Mouse (Mus musculus) A20 (cell line): Measurements from ENCODE around the gene Acrbp.
A peak's percentile ranks its signal among the peaks of the same experiment; 100 is the strongest.
"Not testable (repeated sequence)": the region's sequence is repeated elsewhere in the genome, so short reads cannot be mapped to it uniquely, and the experiment has no call there.

Source experiments
- DNase-seq: peaks from one replicate; pipeline ENCODE4 v3.0.0-alpha.2; 2011; ENCODE audit warnings: low read depth, low spot score

The Acrbp gene

DNA sequence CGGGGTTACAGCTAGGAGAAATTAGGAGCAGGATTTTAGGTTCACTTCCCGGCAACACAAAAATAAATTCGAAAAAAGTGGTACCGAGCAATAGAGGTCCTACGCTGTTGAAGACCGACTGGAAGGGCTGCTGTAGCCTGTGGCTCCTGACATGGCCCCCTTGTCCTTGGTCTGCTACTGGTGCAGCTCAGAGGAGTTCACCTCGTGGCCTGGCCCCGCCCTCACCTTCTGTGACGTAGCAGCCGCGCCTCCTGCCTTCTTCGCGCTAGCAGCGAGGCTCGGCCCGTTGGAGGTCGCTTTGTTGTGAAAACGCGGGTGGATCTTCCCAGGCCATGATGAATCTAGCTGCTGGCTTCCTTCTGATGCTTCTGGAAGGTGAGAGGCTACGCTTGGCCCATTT is at the start of gene Acrbp:
TSS of gene Acrbp (plus strand) at position 12 of the 400 bp plus-strand sequence.
- no peak for DNase-seq

- DNase-seq: no peak
Measured at GRCm38 (mm10) chr6:125003706-125004105, 45.8 kb upstream of the Acrbp start.

DNA sequence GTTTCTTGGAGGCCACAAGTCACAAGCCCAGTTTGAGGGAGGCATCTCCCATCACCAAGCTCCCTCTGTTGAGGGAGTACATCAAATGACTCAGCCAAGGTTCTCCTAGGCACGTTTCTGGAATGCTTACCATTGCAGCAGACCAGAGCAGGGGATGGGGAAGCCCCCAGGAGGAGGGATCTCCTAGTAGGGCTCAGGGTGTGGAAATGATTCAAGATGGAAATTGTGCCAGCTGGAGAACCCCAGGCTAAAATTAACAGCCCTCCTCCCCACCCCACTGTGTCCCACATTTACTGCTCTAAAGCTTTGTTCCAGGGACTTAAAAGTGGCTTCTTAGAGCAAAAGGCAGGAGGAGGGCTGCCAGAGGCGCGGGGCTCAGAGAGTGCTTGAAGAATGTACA is 44.4 kb upstream of the Acrbp start:
- no peak for DNase-seq

GRCm38 (mm10) chr6:125008060-125008459 is 41.4 kb upstream of the Acrbp start:
- DNase-seq: no peak

- DNase-seq: peak; percentile 98
Measured at GRCm38 (mm10) chr6:125008586-125009128, 40.8 kb upstream of the Acrbp start.

- DNase-seq: no peak
Measured at GRCm38 (mm10) chr6:125009129-125009180, 40.5 kb upstream of the Acrbp start, which contains the start of gene Zfp384. Zfp384 (plus strand) TSS chr6:125009145.

DNA sequence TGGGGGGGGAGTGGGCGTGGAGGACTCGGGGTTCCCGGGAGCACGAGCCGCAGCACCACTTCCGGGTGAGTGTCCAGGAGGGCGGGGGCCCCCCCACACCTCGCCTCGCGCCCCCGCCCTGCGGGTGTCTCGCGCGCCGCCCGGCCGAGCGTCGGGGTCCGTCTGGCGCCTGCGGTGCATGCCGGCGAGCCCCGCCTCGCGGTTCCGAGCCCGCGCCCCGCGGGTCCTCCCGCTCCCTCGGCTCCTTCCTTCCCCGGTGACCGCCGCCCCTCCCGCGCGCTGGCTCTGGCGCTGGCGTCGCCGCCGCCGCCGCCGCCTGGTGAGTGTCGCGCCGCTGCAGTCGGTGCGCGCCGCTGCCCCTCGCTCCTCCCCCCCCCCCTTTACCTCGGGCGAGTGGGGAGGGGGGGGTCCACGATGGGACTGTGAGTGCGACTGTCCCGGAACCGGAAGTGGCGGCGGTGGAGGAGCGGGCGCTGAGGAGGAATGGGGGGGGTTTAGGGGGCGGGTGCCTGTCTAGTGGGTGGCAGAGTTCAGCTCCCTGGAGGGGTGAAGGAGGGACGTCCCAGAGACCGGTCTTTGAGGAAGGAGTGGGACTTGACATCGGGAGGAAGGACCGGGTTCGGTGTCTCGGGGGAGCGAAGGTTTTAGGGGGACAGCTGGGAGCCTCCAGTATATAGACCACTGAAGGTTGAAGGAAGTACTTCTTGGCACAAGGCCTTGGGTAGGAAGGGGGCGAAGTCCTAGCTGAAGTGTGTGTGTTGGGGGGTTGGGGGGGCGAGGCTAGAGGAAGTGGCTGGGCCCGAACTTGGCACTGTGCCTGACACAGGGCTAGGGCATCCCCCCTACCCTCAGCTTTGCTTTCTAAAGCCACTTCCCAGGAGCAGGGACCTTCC is 40.1 kb upstream of the Acrbp start:
- DNase-seq: peak; percentile 92

GRCm38 (mm10) chr6:125017682-125018081 is 31.8 kb upstream of the Acrbp start:
- peak; percentile 22 for DNase-seq

DNA sequence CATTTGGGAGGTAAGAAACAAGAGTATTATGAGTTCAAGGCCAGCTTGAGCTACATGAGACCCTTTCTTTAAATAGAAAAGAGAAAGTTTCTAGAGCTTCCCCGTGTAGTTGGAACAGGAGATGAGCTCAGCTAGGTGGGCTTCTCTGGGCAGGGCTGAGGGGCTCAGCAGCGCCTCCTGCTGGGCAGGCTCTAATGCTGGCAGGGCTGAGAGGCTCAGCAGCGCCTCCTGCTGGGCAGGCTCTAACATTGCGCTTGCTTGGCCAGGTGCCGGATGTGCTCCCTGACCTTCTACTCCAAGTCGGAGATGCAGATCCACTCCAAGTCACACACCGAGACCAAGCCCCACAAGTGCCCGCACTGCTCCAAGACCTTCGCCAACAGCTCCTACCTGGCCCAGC is 19.0 kb upstream of the Acrbp start:
- DNase-seq: peak; percentile 73

- no peak for DNase-seq
Measured at GRCm38 (mm10) chr6:125031604-125032003, 17.9 kb upstream of the Acrbp start.

- DNase-seq: no peak
Measured at GRCm38 (mm10) chr6:125038666-125039065, 10.8 kb upstream of the Acrbp start.

DNA sequence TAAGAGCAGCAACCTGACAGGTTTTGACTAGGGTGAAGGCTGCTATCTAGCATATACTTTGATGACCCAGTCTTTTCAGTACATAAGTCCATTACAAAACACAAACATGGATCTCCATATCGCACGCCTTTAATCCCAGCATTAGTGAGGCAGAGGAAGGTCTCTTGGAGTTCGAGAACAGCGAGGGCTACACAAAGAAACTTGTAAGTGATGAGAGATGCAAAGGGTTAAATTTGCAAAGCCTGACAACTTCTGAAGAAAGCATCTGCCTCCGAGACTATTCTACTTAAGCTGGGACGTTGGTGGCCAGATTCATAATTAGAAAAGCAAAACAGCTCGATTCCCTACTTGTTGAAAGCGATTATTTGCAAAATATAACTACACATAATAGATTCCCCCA is 10.4 kb upstream of the Acrbp start:
- no peak for DNase-seq

DNA sequence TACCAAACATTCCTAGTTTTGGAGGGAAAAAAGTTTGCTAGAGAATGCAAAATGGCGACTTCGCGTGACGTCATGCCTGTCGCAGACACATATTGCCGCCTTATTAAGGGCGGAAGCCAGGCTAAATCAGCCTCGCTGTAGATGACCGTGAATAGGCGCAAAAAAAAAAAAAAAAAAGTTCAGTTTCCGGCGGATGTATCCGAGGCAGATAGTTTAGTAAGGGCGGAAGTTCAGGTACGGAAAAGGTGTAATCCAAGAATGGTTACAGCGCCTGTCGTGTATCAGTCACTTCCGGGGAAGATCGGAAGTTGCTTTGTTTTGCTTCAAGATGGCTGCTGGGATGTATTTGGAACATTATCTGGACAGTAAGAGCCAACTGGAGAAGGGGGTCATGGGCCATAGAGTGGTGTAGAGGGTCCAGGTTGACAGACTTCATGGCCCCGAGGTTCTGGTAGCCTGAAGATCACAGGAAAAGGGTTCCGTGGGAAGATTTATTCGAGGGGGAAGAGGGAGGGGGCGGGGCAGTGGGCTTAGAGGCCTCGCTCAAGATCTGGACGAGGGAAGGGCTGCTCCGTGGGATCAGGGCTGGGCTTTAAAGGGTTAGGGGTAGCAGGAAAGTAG is 9.8 kb upstream of the Acrbp start, which contains the start of gene Ing4:
TSS of gene Ing4 (plus strand) at position 228 of the 621 bp plus-strand sequence.
- peak; percentile 97 for DNase-seq

DNA sequence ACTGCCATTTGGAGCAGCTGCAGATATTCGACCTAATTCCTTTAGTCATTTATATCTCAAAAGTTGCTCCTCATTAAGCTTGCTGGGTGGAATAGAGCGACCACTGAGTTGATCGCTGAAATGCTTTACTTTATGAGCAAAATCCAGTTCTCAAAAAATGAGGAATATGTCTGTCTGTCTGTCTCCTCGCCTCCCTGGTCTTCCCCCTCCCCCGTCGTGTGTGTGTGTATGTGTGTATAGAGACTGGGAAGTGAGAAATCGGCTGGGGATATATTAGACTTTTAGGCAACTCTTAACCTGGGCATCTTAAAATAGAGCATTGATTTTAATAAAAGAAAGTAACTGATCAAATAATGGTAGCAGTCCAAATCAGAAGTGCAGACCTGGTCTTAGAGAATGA is 9.3 kb upstream of the Acrbp start:
- DNase-seq: no peak

- peak; percentile 35 for DNase-seq
Measured at GRCm38 (mm10) chr6:125041047-125041446, 8.4 kb upstream of the Acrbp start.

DNA sequence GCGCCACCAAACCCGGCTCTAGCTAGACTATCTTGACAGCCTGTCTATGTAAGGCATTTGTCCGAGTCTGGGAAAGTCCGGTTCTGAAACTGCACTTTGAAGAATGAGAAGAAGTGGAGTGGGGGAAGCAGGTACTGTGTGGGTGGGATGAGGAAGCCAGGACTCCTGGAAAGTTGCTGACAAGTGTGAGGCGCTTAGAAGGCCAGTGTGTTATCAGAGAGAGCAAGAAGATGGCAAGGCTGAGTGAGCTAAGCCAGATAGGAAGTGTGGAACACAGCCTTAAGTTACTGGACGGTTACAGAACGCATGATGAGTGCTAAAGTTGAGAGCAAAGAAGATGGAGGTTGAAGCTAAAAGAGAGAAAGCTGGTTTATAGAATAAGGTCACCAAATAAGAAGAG is 7.4 kb upstream of the Acrbp start:
- no peak for DNase-seq

DNA sequence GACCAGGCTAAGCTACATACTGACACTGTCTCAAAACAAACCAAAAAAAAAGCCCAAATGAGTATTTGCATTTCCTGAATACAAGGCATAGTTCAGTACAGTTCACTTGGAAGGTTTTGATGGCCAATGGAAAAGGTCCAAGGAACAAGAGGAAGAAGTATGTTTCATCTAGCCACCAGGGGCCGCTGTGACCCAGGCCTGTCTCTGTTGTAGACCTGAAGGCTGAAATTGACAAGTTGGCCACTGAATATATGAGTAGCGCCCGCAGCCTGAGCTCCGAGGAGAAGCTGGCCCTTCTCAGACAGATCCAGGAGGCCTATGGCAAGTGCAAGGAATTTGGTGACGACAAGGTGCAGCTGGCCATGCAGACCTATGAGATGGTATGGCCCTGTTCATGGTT is 2.8 kb upstream of the Acrbp start:
- DNase-seq: peak; percentile 68

GRCm38 (mm10) chr6:125051237-125051636 is 1.7 kb downstream of the Acrbp start:
- DNase-seq: no peak

DNA sequence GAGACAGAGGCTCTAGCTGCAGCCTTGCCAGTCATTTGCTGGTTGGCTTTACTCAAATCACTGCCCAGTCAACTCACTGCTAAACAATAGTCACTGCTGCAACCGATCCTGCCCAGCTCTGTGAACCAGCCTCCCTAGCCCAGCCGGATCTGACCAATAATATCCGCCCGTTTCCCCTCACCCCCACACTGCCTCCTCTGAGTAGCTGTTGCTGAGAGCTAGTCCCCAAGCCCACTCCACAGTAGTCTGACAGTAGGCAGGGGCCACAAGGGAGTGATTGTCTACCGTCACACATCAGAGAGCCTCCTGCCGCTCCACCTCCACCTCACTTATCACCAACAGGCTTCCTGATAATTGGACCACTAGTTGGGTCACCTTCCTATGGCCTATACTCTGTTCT is 12.0 kb downstream of the Acrbp start:
- no peak for DNase-seq

- DNase-seq: no peak
Measured at GRCm38 (mm10) chr6:125062511-125062910, 13.0 kb downstream of the Acrbp start.

DNA sequence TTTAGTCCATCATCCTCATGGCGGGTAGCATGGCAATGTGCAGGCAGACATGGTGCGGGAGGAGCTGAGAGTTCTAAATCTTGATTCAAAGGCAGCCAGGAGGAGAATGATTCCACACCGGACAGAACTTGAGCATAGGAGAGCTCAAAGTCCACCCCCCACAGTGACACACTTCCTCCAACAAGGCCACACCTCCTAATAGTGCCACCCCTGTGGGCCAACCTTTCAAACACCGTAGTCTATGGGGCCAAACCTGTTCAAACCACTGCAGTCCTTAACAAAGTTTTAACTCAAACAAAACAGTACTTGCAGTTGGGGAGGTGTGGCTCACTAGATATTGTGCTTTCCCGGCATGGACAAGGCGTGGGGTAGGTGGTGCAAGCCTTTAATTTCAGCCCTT is 14.4 kb downstream of the Acrbp start:
- no peak for DNase-seq

DNA sequence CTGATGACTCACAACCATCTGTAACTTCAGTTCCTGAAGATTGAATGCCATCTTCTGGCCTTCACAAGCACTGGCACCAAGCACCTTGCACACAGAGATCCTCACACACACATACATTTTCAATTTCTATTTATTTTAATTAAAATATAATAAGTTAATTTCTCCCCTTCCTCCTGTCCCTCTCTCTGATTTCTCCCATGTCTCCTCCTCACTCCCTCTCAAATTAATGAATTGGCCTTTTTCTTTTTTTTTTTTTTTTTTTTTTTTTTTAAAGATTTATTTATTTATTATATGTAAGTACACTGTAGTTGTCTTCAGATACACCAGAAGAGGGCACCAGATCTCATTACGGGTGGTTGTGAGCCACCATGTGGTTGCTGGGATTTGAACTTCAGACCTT is 15.7 kb downstream of the Acrbp start:
- not testable (repeated sequence) for DNase-seq

DNA sequence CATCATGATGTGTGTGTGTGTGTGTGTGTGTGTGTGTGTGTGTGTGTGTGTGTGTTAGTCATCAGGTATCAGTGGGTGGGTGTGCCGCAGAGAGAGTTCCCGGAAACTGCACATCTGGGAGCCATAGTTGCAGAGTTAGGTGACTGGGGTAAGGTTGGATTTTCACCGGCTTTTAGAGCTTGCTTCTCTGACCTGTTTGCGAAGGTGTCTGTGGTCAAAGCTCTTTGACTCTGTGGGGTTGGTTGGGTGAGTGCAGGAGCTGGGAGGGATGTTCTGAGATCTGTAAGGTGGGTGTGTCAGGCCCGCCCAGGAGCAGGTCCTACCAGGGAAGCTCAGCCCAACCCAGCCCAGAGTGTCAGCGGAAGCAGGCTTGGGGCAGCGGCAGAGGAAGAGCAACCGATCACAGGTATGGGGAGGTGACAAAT is 18.1 kb downstream of the Acrbp start, which contains the start of gene Lpar5:
TSS of gene Lpar5 (plus strand) at position 350 of the 425 bp plus-strand sequence.
- DNase-seq: no peak
